Mouse (Mus musculus) thymus, postnatal 14 days (tissue): ENCODE results near the gene Pidd1.
A peak's percentile ranks its signal among the peaks of the same experiment; 100 is the strongest.

Experiments used
- DNase-seq: peaks from one replicate; pipeline ENCODE4 v3.0.0; 2021

Pidd1 gene

DNA sequence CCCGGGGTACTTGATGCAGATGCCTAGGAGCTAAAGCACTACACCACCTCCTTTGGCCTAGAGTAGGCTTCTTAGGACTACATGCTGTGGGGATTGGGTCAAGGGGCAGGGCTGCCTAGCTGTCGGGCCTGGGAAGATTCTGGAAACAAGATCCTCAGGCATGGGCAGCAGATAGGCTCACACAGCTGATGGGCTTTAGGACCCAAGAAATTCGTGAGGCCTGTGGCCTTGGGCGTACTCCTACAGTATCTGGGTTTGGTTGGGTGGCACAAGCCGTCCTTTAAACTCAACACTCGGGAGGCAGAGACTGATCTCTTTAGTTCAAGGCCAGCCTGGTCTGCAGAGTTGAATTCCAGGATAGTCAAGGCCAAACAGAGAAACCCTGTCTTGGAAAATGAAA, 28.4 kb upstream of the Pidd1 start:
- DNase-seq, result no peak

DNA sequence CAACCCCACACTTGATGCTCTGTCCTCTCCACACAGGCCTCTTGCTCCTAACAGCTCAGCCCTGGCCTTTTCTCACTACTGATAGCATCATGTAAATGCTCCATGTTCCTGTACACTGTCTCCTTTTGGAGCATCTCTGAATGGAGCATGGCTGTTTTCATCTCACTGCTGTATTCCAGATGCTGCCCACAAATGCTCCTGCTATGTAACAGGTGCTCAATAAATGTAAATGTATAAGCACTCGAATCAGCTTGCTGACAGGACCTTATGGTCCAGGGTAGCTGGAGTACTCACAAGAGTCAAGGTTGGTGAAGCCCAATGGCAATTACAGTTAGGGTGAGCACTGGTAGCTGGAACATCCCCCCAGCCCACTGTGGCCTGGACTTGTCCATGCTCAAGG, 27.4 kb upstream of the Pidd1 start:
- no peak for DNase-seq

DNA sequence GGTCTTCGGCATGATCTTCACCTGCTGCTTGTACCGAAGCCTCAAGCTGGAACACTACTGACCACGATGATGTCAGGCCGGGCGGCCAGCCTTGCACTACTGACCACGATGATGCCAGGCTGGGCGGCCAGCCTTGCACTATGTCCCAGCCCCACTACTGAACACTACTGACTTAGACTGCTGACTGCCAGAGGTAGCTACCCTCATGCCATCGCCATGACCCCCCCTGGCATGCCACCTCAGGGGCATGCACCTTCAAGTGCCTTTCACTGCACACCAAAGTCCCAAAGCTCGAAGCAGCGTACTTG, 26.8 kb upstream of the Pidd1 start:
- DNase-seq, result no peak

DNA sequence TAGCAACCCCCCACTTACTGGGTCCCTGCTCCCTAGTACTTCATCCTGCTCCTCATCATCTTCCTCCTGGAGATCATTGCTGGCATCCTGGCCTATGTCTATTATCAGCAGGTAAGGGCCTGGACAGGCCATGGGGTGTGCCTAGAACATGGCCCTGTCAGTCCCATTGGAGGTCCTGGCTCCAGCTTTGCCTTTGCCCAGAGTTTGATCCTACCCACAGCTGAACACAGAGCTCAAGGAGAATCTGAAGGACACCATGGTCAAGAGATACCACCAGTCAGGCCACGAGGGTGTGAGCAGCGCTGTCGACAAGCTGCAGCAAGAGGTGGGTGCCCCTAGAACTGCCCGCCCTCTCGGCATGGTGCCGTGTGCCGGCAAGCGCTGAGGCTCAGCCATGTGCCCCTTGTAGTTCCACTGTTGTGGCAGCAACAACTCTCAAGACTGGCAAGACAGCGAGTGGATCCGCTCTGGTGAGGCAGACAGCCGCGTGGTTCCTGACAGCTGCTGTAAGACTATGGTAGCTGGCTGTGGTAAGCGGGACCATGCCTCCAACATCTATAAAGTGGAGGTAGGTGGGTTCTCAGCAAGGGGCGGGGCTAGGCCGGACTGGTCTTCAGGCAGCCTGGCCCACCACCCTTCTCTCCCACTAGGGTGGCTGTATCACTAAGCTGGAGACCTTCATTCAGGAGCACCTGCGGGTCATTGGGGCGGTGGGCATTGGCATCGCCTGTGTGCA, 26.2 kb upstream of the Pidd1 start:
- peak; percentile 7 for DNase-seq

DNA sequence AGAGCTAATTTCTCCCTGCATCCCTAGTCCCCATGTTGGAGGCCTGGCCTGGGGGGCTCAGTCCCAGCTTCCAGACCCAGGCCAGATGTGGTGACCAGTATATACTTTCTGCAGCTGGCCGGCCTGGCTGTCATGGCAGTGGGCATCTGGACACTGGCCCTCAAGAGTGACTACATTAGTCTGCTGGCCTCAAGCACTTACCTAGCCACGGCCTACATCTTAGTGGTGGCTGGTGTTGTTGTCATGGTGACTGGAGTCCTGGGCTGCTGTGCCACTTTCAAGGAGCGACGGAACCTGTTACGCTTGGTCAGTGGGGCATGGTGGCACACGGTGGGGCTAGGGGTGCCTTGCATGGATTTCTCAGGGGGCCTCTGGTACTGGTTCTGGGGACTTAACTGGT, 25.5 kb upstream of the Pidd1 start:
- DNase-seq, result no peak

DNA sequence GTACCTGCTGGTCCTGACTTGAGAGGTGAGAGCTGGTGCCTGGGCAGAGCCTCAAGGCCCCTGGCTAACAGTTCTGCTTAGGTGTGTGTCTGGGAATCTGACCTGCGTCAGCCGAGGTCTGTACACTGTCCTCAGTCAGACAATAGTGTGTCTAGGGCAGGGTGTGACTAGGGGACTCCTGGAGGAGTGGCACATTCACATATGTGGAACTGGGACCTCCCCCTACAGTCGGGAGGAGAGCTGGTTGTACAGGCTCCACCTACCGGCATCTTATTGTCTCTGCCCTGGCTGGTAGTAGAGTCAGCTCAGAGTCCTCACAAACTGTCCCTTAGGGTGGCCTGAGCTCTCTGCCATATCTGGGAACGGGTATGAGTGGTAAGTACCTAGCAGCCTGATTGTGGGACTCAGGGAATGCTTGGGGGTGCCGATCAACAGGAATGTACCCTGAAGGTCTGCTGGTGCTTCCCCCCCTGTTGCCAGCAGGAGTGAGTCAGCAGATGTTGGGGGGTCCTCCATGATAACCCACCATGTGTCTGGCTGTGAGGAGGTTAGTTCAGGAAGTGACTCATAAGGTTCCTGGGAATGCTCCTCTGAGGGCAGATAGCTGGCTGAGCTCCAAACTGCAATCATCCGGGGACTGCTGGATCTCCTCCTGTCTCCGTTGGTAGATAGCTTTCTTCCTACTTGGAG, 24.8 kb upstream of the Pidd1 start:
- peak; percentile 67 for DNase-seq

DNA sequence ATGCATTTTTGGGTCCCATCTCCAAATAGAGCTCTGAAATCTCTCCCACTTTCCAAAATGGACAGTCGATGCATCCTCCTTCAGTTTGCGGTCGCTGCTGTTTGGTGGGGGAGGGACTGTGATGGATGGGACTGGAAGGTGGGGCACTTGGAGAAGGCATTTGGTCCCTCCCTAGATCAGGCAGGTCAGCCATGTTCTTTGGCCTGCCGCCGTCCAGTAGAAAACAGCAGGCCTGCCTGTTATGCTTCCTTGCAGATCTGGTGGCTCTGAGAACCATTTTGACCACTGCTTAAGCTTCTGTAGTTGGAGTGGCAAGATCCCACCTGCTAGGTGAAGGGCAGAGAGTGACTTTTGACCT, 24.3 kb upstream of the Pidd1 start:
- DNase-seq, result no peak

DNA sequence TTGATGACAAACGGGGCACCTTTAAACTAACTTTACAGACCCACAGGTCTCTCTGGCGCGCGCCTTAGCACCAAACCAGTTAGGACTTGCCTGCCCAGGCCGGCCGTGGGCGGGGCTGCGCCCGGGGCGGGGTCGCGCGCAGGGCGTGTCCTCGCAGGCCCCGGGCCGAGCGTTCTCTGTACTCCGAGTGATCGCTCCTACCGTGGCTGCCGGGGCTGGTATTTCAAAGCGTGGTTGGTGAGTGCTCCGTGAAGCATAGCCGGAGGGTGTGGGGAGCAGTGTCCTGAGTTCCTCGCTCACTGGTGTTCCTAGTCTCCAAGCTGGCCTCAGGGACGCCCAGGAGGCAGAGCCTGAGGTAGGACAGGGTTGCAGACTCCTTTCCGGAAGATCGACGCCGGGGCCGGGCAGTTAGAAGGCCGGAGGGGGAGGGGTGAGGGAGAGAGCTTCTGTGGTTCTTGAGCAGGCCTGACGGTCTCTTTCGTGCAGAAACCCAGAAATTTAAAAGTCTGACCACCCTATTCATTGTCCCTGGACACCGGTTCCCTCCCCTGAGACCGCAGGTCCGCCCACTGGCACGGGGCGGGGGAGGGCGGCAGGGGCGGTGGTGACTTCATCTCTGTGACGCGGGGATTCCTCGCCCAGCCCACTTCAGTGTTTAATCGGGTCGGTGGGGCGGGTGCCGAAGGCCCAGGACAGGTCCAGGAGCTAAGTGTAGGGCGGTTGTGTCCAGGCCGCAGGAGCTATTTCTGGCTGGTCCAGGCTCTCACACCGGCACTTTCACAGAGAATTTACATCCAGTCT, 23.6 kb upstream of the Pidd1 start, which contains the start of gene Cd151:
Cd151 (plus strand) TSS at position 163 of the 801 bp plus-strand sequence.
- peak; percentile 75 for DNase-seq

DNA sequence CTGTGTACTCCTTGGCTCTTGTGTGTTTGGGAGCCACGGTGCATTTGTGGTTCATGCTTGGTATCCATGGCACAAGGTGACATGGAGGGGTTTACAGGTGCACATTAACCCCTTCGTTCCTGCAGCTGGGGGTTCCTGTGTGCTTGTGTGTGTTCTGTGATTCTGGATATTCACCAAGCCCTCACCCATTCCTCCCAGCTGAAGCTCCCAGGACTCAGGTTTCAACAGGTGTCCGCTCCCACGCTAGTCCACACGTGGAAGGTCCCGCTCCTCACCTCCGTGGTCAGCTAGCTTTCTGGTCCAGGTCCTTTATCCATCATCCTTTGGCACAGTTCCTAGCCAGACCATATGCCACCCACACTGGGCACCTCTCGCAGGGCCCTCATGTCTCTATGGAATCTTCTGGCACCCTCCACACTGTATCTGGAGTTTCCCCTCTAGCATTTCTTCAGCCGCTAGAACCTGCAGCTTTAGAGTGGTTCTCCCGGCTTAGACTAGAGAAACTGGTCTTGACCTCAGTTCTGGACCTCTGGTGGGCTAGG, 22.9 kb upstream of the Pidd1 start:
- DNase-seq, result no peak

DNA sequence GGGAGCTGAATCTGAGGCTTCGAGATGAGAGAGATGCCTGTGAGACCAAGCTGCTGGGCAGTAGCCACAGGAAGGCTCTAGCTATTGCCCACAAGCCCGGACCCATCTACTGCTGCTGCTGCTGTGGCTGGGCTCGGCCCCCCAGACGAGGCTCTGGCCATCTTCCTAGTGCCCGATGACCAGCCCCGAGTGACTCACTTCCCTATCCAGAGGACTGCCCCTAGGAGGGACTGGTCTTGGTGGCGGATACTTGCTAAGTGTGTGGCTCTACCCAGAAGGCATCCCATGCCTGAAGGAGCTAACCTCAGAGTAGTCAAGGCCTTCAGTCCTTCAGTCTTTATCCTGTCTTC, 22.2 kb upstream of the Pidd1 start:
- no peak for DNase-seq

DNA sequence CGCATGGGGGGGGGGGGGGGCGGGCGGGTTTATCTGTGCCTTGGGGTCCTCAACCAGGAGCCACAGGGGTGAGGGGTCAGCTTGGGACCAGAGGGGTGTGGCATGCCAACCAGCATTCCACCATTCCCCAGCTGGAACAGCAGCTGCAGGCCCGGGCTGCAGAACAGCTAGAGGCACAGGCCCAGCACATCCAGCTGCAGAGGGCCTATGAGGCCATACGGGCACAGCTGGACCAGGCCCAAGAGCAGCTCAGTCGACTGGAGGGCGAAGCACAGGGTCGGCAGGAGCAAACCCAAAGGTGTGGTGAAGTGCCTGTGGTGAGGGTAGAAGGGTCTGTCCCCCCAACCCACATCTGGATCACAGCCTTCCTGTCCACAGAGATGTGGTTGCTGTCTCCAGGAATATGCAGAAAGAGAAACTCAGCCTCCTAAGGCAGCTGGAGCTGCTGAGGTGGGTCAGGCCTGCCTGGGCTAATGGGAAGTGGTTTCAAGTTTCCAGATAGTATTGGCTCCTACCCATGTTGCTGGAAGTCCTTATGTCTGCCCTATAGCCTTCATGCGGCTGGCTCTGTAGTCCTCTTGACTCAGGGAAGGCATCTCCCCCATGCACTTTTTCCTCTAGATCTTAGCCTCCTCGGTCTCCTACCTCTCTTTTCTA, 21.7 kb upstream of the Pidd1 start:
- DNase-seq, result peak; percentile 9

DNA sequence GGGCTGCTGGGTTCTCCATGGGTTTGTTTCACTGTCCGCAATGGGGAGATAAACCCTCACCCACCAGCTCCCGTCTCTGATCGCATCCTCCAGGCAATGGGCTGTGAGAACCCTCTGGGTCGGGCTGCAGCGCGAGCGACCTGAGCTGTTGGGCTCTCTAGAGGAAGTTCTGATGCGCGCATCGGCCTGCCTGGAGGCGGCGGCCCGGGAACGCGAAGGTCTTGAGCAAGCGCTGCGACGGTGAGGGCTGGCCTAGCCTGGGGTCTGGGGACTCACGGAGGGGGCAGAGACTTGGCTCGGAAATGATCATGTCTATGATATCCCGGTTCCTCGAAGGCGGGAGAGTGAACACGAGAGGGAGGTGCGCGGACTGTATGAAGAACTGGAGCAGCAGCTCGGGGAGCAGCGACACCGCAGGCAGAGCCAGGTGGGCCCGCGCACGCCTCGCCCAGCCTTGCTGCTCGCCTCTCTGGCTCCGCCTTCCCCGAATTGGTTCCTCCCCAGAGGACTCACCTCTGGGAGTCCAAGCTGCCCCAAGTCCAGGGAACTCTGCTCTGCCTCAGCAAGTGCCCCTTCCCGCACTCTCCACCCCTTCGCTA, 20.9 kb upstream of the Pidd1 start:
- DNase-seq, result peak; percentile 64

DNA sequence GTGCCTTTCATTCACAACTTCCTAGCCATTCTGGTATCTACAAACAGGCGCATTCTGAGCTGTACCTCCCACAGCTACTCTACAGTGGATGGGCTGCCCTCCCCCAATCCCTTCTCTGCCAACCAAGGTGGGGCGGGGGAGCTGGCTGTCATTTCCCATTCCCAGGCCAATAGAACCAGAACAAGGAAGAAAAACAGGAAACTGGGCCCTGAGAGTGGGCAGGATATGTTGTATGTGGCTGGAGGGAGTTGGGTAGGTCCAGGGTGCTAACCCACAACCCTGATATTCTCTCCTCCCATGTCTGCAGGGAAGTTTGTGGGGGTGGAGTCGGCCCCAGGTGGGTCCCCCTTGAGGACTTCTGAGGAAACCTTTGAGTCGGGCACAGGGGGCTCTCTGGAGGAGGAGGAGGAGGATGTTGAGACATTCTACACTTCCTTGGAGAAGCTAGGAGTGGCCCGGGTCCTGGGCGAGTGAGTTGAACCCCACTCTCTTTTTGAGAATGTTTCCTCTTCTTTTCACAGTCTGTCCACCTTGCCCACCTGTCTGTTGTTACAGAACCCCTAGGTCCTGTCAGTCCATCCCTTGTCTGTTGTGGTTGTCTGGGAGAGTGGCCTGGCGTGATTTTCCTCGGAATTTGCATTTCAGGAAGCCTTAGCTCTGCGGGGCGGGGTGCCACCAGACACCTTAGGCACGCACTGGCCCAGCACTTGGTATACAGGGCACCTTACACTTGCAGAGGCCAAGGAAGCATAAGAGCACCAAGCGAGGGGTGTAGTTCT, 20.2 kb upstream of the Pidd1 start:
- no peak for DNase-seq

DNA sequence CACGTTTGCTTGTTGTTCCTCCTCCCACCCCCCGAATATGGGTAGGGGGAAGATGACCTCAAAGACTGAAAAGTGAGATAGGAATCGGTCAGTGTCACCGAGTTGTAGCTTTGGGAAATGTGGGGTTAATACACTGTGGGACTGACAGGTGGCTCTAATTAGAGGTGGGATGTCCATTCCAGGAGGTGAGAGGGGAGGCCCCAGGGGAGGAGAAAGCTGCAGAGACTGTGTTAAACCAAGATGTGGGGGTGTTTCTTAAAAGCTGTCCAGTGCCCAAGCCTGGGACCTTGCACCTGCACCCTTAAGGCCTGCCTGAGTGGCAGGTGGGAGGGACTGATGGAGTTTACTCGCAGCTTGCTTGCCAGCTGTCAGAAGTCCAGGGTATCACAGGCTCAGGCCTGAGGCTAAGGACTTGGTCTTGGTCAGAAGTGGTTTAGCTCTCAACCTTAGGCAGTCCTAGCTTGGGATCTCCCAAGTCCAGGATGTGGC, 18.6 kb upstream of the Pidd1 start:
- DNase-seq, result no peak

DNA sequence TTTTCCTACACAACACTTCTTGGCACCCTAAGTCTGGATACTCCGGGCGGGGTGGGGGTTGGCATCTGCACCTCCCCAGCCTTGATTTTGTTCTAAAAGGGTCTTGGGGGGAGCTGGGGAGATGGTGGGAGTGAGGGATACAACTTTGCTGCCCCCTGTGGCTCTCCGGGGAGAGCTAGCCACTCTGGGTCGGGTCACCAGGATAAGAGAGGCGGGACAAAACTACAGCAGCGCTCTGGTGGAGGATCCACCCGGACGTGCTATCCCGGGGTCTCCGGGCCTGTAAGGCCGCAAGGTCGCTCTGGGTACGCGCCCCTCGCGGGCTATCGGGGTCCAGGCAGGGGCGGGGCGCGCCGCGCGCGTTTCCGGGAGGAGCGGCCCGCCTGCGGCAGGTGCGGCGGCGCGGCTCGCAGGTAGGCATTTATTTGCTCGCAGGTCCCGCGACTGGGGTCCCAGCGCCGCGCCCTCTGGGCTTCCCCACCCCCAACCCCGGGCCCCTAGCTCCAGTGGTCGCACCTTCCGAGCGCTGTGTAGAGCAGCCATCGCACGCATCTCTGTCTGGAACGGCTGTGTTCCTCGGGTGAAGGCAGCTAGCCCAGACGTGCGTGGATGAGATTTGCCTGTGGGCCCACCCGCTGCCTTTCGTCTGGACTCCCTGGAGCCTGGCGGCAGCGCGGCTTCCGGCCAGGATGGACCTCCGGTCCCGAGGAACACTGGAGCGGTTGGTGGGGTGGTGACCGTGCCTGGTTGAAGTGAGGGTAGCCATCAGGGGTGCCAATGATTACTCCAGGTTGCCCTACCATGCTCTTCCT, 17.9 kb upstream of the Pidd1 start:
- DNase-seq, result peak; percentile 29

DNA sequence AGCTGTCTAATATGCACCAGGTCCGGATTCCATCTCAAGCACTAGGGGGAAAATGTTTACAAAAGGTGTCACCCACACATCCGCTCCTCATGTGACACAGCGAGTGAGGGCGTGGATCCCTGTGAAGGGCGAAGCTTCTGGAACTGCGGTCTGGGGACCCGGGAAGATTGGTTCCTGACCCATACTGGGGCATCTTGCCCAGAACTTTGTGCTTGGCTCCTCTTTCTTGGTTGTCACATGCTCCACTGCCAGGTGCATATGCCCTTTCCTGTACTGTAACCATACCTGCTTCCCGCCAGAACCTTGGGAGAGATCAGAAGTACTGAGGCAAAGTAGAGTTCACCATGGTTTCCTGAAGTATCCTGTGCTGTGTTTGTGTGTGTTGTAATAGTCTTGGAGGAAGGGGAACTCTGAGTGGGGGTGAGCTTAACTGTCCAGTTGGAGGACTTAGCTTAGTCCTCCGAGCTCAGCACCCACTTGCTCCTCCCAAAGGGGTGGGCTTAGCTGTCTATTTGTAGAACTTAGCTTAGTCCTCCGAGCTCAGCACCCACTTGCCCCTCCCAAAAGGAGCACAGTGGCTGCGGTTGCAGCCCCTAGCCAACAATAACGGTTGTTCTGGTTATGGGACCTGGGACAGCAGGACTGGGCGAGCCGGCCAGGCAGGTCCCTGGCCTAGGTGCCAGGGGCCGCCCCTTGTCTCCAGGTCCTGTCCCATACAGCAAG, 16.7 kb upstream of the Pidd1 start, which contains the start of gene Cracr2b:
Cracr2b (plus strand) TSS at position 704 of the 723 bp plus-strand sequence.
- DNase-seq, result no peak

DNA sequence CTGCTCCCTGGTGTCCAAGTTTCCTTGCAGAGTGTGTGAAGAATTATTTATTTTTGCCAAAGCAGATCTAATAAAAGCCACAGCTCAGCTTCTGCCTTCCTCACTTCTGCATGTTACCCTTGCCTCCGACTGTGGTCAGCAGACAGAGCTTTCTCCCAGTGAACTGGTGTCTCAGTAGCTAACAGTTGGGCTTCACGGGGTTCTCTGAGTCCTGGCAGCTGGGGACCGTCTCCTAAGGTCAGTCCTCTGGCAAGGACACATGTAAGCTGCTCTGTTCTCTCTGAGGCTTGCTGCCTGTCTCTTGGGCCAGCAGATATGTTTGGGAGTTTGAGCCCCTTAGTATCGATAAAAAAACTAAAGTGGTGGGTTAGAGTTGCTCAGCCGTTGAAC, 16.2 kb upstream of the Pidd1 start:
- no peak for DNase-seq

DNA sequence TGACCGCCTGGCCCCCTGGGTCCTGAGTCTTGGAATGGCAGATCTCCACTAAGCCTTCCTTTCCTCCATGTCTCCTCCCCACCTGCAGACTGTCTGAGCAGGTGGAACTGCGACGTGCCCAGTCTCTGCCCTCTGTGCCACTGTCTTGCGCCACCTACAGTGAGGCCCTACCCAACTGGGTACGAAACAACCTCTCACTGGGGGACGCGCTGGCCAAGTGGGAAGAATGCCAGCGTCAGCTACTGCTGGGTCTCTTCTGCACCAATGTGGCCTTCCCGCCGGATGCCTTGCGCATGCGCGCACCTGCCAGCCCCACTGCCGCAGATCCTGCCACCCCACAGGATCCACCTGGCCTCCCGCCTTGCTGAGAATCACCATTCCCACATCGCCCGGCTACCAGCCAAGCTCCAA, 15.5 kb upstream of the Pidd1 start:
- peak; percentile 13 for DNase-seq

DNA sequence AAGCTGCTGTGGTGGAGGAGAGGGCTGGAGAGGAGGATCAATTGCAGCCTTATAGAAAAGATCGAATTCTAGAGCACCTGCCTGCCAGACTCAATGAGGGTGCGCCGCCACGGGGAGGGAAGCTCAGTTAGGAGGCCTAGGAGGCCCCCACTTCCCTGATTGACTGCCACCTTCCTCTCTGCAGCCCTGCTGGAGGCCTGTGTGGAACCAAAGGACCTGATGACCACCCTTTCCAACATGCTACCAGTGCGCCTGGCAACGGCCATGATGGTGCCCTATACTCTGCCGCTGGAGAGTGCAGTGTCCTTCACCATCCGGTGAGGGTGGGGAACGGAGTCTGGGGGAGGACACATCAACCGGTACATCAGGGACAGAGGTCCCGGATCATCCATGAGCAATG, 14.8 kb upstream of the Pidd1 start:
- no peak for DNase-seq

DNA sequence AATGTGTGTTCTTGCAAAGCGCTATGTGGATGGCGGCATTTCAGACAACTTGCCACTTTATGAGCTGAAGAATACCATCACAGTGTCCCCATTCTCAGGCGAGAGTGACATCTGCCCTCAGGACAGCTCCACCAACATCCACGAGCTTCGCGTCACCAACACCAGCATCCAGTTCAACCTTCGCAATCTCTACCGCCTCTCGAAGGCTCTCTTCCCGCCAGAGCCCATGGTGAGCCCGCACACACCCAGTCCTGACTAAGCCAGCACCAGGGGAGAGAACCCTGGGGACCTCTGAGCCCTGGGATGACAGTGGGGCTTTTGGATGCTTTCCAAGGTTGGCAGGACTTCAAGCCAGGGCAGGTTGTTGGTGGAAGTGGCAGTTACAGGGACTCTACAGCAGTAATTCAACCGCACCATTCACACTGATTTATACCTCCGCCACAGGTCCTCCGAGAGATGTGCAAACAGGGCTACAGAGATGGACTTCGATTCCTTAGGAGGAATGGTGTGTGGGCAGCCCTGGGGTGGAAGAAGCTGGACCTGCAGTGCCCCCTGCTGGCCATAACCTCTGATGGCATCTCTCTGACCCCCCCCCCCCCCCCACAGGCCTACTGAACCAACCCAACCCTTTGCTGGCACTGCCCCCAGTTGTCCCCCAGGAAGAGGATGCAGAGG, 14.3 kb upstream of the Pidd1 start:
- peak; percentile 66 for DNase-seq
